Mouse (Mus musculus) spleen, adult 2 months (tissue): ENCODE results near the gene Negr1. TPM values are rescaled to one million over a fixed set of nuclear protein-coding genes. Genes with fewer than 3 reads are reported as not detected.

Experiments
- DNase-seq, 2 experiments: peaks; one replicate each; pipeline versions ENCODE4 v3.0.0 to v3.0.0-alpha.2; 2012 to 2021; ENCODE audit warnings: low spot score in 2 of 2, low read depth in 1 of 2
- H3K27ac ChIP-seq: fragments of 200-500 bp; 2 replicates; pipeline ENCODE4 v1.5.1; 2012; ENCODE audit warnings: low read length, inconsistent platforms; ENCODE audit not compliant: insufficient read depth
- H3K27me3 ChIP-seq: fragments of 200-500 bp; 2 replicates; pipeline ENCODE4 v1.6.1; 2012; ENCODE audit warnings: mild to moderate bottlenecking, moderate library complexity, low read length, inconsistent platforms; ENCODE audit not compliant: control insufficient read depth, insufficient read depth
- H3K36me3 ChIP-seq: fragments of 200-500 bp; 2 replicates; pipeline ENCODE4 v1.6.1; 2012; ENCODE audit warnings: mild to moderate bottlenecking, low read length, inconsistent platforms; ENCODE audit not compliant: control insufficient read depth, insufficient read depth
- H3K4me1 ChIP-seq: fragments of 200-500 bp; 2 replicates; pipeline ENCODE4 v1.6.1; 2011; ENCODE audit warnings: inconsistent platforms; ENCODE audit not compliant: control insufficient read depth, insufficient read depth, insufficient read length
- H3K4me3 ChIP-seq: fragments of 200-500 bp; 2 replicates; pipeline ENCODE4 v1.5.1; 2011; ENCODE audit warnings: mild to moderate bottlenecking, inconsistent platforms; ENCODE audit not compliant: insufficient read depth, insufficient read length; ENCODE audit errors: extremely low read depth
- CTCF ChIP-seq: fragments of 200-500 bp; IDR thresholded peaks from 2 replicates; pipeline ENCODE4 v1.5.1; 2011; ENCODE audit warnings: mild to moderate bottlenecking, inconsistent platforms; ENCODE audit not compliant: insufficient read depth, insufficient read length, insufficient replicate concordance; ENCODE audit errors: extremely low read depth
- POLR2A ChIP-seq: fragments of 200-500 bp; IDR thresholded peaks from 2 replicates; pipeline ENCODE4 v1.6.1; 2011; ENCODE audit warnings: low read depth, low read length, inconsistent platforms
- WGBS: fragments of 180-500 bp; shearing (Covaris S2); methylation state at CpG from one replicate; pipeline ENCODE4 v1.1.7; 2018; 5-methylcytosine and 5-hydroxymethylcytosine counted together
- polyA plus RNA-seq: library from polyadenylated mRNA; depleted of rRNA; stranded (reverse); fragments of >200 nt; gene quantifications from 2 replicates; pipeline ENCODE4 v1.2.3, GENCODE M21; 2012

Negr1 gene
- polyA plus RNA-seq, 1 experiment: 0.05 TPM

DNA sequence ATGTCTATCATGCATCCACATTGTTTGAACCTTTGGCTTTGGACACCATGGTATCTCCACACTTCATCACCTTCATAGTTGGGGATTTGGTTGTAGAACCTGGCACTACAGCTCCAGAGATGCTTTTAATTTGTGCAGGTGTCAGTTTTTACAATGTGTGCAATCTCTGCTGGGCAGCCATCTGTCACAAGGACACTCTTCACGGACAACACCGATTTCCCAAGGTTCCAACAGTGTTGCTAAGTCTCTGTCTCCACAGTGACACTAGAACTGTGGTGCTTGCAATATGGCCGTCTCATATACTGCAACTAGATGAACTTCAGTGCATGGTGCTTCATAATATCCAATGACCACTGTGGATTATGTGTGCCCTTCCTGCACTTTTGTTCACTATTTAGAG lies 425.5 kb downstream of the Negr1 start:
- 89% methylated on average over 3 of the region's 3 CpGs for WGBS
- no peak for TF ChIP-seq POLR2A
- TF ChIP-seq CTCF: no peak

DNA sequence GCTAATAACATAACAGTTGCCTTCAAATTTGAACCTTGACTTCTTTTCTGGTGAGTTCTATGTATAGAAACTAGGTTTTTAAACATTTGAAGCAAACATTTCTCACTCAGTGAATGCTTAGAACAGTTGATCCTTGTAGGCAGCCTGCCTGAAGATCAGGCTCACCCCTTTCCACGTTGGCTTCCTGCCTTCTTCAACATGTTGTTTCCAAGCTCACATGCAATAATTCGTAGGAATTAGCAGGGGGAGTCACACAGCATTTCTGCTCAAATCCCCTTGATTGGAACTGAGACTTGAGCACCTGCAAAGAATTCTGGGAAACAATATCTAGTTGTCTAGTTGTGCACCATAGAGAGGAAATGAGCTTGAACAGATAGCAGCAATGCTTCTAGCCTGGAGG lies 430.6 kb downstream of the Negr1 start:
- no peak for TF ChIP-seq CTCF
- TF ChIP-seq POLR2A: no peak
- Histone ChIP-seq H3K4me3 (no peak overlapping the region), H3K36me3 (no peaks in the 10 kb centered on the region), H3K27ac (no peak overlapping the region), H3K4me1 (no peaks in the 10 kb centered on the region), H3K27me3 (no peaks in the 10 kb centered on the region)
- 56% methylated on average over 2 of the region's 2 CpGs for WGBS
- no peak for DNase-seq

More for the DNA sequence above, 425.5 kb downstream of the Negr1 start:
- no peak for DNase-seq
- H3K27me3 ChIP-seq: no peaks in the 10 kb centered on the region
- H3K4me1 ChIP-seq: no peaks in the 10 kb centered on the region
- H3K27ac ChIP-seq: no peak overlapping the region
- no peak overlapping the region for H3K4me3 ChIP-seq
- H3K36me3 ChIP-seq: no peaks in the 10 kb centered on the region

DNA sequence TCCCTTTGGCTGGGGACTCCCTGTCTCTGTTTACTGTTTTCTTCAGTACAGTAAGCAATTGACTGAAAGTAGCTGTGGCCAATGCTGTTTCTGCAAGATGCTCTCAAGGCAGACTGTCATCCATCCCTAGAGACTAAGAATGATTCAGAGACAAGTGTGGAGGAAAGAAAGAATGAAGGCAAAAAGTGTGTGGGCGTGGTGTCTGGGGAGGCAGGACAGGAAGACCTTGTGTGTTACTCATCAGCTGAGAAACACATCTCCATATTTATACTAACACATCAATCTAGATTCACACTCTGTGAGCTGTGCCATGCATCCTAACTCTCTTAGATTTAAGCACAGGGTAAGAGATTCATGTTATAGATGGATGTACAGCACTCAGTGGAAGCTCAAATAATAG lies 431.2 kb downstream of the Negr1 start:
- DNase-seq: no peak
- Histone ChIP-seq H3K36me3 (no peaks in the 10 kb centered on the region), H3K27me3 (no peaks in the 10 kb centered on the region), H3K27ac (no peak overlapping the region), H3K4me1 (no peaks in the 10 kb centered on the region), H3K4me3 (no peak overlapping the region)
- TF ChIP-seq POLR2A: no peak
- no peak for TF ChIP-seq CTCF
- WGBS: 71% methylated on average over 1 of the region's 1 CpGs

DNA sequence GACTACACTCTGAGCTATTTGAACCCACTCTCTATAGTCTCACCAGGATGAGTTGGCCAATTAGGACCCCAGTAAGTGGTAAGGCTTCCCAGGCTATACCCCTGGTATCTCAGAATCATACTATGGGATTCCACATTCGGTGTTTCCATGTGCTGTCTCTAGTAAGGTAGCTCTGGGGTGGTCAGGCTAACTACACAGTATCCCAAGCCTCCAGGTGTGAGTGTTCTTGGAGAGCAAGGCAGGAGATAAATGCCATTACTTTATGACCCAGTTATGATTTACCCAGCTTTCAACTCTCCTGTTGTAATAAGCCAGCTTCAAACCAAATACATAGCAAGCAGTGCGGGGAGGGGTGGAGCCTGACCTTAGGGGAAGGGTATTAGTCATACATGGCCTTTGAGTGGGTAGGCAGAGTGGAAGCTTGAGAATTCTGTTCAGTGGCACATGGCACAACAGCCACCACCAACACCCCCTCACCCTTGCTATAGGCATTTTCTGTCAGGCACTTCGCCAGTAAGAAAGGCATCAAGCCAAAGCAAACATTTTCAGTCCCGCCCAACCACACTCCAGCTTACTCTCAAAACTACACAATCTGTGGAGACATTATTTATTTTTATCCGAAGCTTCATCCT lies 437.7 kb downstream of the Negr1 start:
- no peaks in the 10 kb centered on the region for H3K36me3 ChIP-seq
- H3K27me3 ChIP-seq: no peaks in the 10 kb centered on the region
- WGBS: 79% methylated on average over 5 of the region's 5 CpGs
- no peak overlapping the region for H3K27ac ChIP-seq
- TF ChIP-seq POLR2A (no peak), CTCF (no peak)
- no peaks in the 10 kb centered on the region for H3K4me1 ChIP-seq
- H3K4me3 ChIP-seq: no peak overlapping the region
- no peak for DNase-seq

DNA sequence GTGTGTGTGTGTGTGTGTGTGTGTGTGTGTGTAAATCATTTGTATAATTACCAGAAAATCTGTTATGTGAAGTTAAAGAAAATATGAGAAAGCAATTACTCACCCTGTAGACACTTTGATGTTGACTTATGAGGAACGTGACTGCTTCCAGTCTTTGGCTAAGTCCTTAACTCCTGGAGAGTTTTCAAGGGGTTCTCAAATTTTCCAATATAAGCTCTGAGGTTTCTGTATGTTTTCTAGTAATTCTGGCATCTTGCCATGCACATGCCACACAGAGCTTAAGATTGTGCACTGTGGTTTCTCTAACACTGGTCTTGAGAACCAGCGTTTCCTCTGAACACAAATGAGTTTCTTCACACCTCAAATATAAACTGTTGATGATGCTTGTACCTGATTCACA lies 460.0 kb downstream of the Negr1 start:
- TF ChIP-seq CTCF: no peak
- TF ChIP-seq POLR2A: no peak
- no peaks in the 10 kb centered on the region for H3K4me1 ChIP-seq
- WGBS: 31% methylated on average over 2 of the region's 2 CpGs
- no peaks in the 10 kb centered on the region for H3K36me3 ChIP-seq
- no peaks in the 10 kb centered on the region for H3K27me3 ChIP-seq
- H3K27ac ChIP-seq: no peak overlapping the region
- no peak for DNase-seq
- no peak overlapping the region for H3K4me3 ChIP-seq

DNA sequence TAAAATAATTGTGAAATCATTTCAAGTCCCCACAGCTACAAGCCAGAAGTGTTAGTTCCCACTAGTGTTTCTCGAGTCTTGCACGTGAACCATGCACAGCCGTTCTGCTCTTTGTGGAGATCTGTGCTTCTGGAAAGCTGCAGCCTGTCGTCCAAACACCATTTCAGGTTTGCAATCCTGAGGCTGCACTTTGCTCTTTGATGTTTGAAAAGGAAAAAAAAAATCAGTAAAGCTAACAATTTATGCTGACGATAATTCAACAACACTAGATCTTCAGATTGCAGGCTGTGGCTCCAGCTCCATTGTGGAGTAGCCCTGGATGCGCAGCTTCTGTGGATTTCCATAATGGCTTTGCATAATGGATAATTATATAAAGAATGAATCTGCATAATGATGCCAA lies 463.0 kb downstream of the Negr1 start:
- no peaks in the 10 kb centered on the region for H3K36me3 ChIP-seq
- no peak for DNase-seq
- no peaks in the 10 kb centered on the region for H3K4me1 ChIP-seq
- no peak overlapping the region for H3K4me3 ChIP-seq
- WGBS: 87% methylated on average over 6 of the region's 6 CpGs
- TF ChIP-seq POLR2A (no peak), CTCF (no peak)
- no peaks in the 10 kb centered on the region for H3K27me3 ChIP-seq
- no peak overlapping the region for H3K27ac ChIP-seq

DNA sequence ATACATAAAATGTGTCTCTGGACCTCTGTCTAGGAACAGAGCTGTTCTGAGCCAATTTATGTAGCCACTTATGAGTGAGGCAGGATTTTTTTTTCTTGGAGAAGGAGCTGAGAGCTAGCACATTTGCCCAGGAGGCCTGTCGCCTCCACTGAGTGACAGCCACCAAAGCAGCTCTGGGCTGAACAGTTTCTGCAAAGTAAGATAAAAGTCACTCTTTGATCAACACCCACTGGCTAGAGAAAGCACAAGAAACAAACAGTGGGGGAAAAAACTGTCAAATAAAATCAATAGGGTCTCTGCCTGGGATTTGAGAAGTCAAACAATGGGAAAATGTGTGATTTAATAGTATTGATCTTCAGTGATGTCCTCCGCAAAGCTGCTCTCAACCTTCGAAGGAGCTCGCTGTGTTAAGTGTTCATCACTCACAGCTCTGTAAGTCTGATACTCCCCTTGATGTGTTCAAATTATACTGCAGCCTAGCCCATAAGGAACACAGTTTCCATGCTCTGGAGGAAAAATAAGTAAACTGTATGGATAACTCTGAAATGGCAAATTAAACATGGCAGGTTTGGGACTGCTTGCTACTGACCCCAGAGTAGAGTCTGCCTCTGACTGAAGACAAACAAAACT lies 470.0 kb downstream of the Negr1 start:
- Histone ChIP-seq H3K36me3 (no peaks in the 10 kb centered on the region), H3K27ac (no peak overlapping the region), H3K27me3 (no peaks in the 10 kb centered on the region), H3K4me1 (no peaks in the 10 kb centered on the region), H3K4me3 (no peak overlapping the region)
- no peak for DNase-seq
- TF ChIP-seq CTCF (no peak), POLR2A (no peak)
- 82% methylated on average over 4 of the region's 4 CpGs for WGBS
